In the genomic region with DNA sequence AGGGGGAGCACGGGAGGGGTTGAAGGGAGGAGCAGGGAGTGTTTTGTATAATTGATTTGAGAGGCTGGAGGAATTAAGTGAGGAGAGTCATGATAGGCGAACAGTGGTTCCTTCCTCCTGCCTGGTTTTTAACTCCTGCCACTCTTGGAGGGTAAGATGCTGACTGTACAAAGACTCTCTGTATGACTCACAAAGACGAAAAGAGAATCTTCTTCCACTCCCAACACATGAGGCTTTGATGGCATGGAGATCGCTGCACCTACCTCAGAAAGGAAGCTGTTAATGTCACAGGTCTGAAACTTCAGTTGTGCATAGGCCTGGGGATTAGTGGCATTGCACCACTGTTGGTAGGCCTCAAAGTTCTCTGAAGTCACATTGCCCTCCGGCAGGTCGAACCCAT, we compare ENCODE assay signal across 34 mouse cellular contexts. TPM values are rescaled to one million over a fixed set of nuclear protein-coding genes. Genes with fewer than 3 reads are reported as not detected.
A peak's percentile ranks its signal among the peaks of the same experiment; 100 is the strongest.
DNase-seq lines count a peak whose midpoint lies in the region; ATAC-seq and TF ChIP-seq lines count a peak whose summit lies in the region.
"Had no signal": no experiment of that assay in that cellular context is flagged by ENCODE, and none has a peak within 500 bp of the region (broad histone marks: within the 10 kb centered on the region; RNA-seq: fewer than 3 reads in every experiment).

No protein-coding gene starts in this region.

- no peak overlapping the region for H3K9ac ChIP-seq in midbrain, embryonic 16.5 days (ENCODE audit: low read depth, low read length)
- H3K9ac ChIP-seq: embryonic facial prominence, embryonic 12.5 days; embryonic facial prominence, embryonic 15.5 days; forebrain, postnatal 0 days; heart, embryonic 13.5 days; hindbrain, embryonic 15.5 days had no signal

- no peaks in the 10 kb centered on the region for H3K9me3 ChIP-seq in midbrain, embryonic 16.5 days (replicated peaks; ENCODE audit: control insufficient read depth, low read length, poor library complexity, severe bottlenecking)
- H3K9me3 ChIP-seq: embryonic facial prominence, embryonic 12.5 days; embryonic facial prominence, embryonic 15.5 days; G1E; heart, embryonic 10.5 days; heart, embryonic 13.5 days; hindbrain, embryonic 15.5 days had no signal

- TF ChIP-seq CTCF in thymus, adult 2 months (IDR thresholded peaks at IDR 0.05; ENCODE audit: borderline replicate concordance, control insufficient read depth, extremely low read depth, insufficient read depth, low read length, poor library complexity) = no peak

- no peak overlapping the region for H3K4me2 ChIP-seq in midbrain, embryonic 16.5 days (ENCODE audit: low read length)
- H3K4me2 ChIP-seq: embryonic facial prominence, embryonic 12.5 days; embryonic facial prominence, embryonic 15.5 days; heart, embryonic 13.5 days; hindbrain, embryonic 15.5 days had no signal

- DNase-seq in thymus, adult 2 months = no peak
- no peak for DNase-seq in thymus, adult 18-20 months
- peak; percentile 31 for DNase-seq in CD4-positive, CD25-positive, alpha-beta regulatory T cell, adult 2 months (ENCODE audit: low read depth, low spot score)
- peak; percentile 23 for DNase-seq in gonadal fat pad, adult 2 months (ENCODE audit: low read depth)
- DNase-seq in gastrocnemius, postnatal 10 days = no peak
- no peak for DNase-seq in natural killer cell, adult 2 months (ENCODE audit: low spot score in 2 of 2)
- DNase-seq: adrenal gland, adult 2 months; adrenal gland, postnatal 14 days; B cell, adult 2 months; cerebellum, adult 11 months; cerebellum, adult 2 months; cerebellum, adult 9-11 months; cerebellum, postnatal 25 days; forebrain, postnatal 0 days; gastrocnemius, postnatal 14 days; heart, adult 2 months; heart, postnatal 14 days; heart, postnatal 4 days had no signal

- TF ChIP-seq POLR2A in thymus, adult 2 months (IDR thresholded peaks at IDR 0.05; ENCODE audit: control insufficient read depth, extremely low read depth, insufficient read depth, low read length, poor library complexity) = no peak

- ATAC-seq in midbrain, embryonic 16.5 days = no peak
- ATAC-seq: forebrain, embryonic 14.5 days; forebrain, postnatal 0 days; intestine, embryonic 16.5 days; Patski had no signal

- peaks cover 78% of the 10 kb centered on the region for H3K4me1 ChIP-seq in thymus, adult 2 months (replicated peaks; ENCODE audit: control insufficient read depth, insufficient read depth, low read length)
- no peaks in the 10 kb centered on the region for H3K4me1 ChIP-seq in midbrain, embryonic 16.5 days (ENCODE audit: control insufficient read depth, insufficient read depth, low read length)
- H3K4me1 ChIP-seq: embryonic facial prominence, embryonic 12.5 days; embryonic facial prominence, embryonic 15.5 days; heart, embryonic 10.5 days; heart, embryonic 13.5 days; hindbrain, embryonic 15.5 days had no signal

- 68% methylated on average over 6 of the region's 6 CpGs for WGBS in thymus, adult 2 months
- WGBS in midbrain, embryonic 16.5 days = 85% methylated on average over 6 of the region's 6 CpGs

- H3K36me3 ChIP-seq in thymus, adult 2 months (ENCODE audit: control insufficient read depth, insufficient read depth, low read length) = peaks cover 8% of the 10 kb centered on the region
- no peaks in the 10 kb centered on the region for H3K36me3 ChIP-seq in midbrain, embryonic 16.5 days (ENCODE audit: control insufficient read depth, insufficient read depth, low read length)
- H3K36me3 ChIP-seq: embryonic facial prominence, embryonic 12.5 days; embryonic facial prominence, embryonic 15.5 days; G1E; heart, embryonic 10.5 days; heart, embryonic 13.5 days; hindbrain, embryonic 15.5 days had no signal

- H3K27me3 ChIP-seq in thymus, adult 2 months (ENCODE audit: control insufficient read depth, insufficient read depth, low read length) = no peaks in the 10 kb centered on the region
- no peaks in the 10 kb centered on the region for H3K27me3 ChIP-seq in midbrain, embryonic 16.5 days (ENCODE audit: control insufficient read depth, insufficient read depth, low read depth, low read length)
- H3K27me3 ChIP-seq: CH12.LX; embryonic facial prominence, embryonic 12.5 days; embryonic facial prominence, embryonic 15.5 days; hindbrain, embryonic 15.5 days; Patski had no signal

- H3K4me3 ChIP-seq in thymus, adult 2 months (ENCODE audit: control insufficient read depth, insufficient read depth, low read length) = 0 out of 2 replicates have a peak overlapping the region, but pooled peaks have one; percentile 7
- no peak overlapping the region for H3K4me3 ChIP-seq in midbrain, embryonic 16.5 days (ENCODE audit: low read depth, low read length)
- H3K4me3 ChIP-seq: embryonic facial prominence, embryonic 12.5 days; embryonic facial prominence, embryonic 15.5 days; heart, adult 2 months; heart, embryonic 10.5 days; heart, embryonic 13.5 days; hindbrain, embryonic 15.5 days had no signal

- H3K27ac ChIP-seq in thymus, adult 2 months (ENCODE audit: control insufficient read depth, insufficient read depth, low read length) = peak overlapping the region; percentile 68
- no peak overlapping the region for H3K27ac ChIP-seq in midbrain, embryonic 16.5 days (ENCODE audit: low read length)
- H3K27ac ChIP-seq: embryonic facial prominence, embryonic 12.5 days; embryonic facial prominence, embryonic 15.5 days; heart, adult 2 months; heart, embryonic 10.5 days; heart, embryonic 13.5 days; hindbrain, embryonic 15.5 days had no signal

RNA-seq across cellular contexts. Expression of gene Slc6a18, which starts 7.7 kb away (rescaled TPM):
- polyA plus RNA-seq in thymus, adult 2 months (2012; rRNA removed) = 0.15 and 0.26 TPM in 2 replicates
- polyA plus RNA-seq in gonadal fat pad, adult 2 months (2012; rRNA removed) = 1.5 and 2.4 TPM in 2 replicates
- total RNA-seq in gastrocnemius, postnatal 10 days (2021) = under 1 TPM; 0.28 to 0.86 TPM
- polyA plus RNA-seq in midbrain, embryonic 16.5 days (2015; fragmentation: Nextera tagmentation; extraction: Ambion mirVana) = not detected in 2 replicates
- total RNA-seq: adrenal gland, adult 2 months; adrenal gland, postnatal 14 days; CH12.LX; common myeloid progenitor, adult 5-6 weeks; forebrain, postnatal 0 days; granulocyte monocyte progenitor cell, adult 5-6 weeks; heart, adult 2 months; heart, postnatal 14 days; heart, postnatal 4 days had no signal
- polyA plus RNA-seq: adrenal gland, adult 2 months; cerebellum, adult 2 months; embryonic facial prominence, embryonic 12.5 days; embryonic facial prominence, embryonic 15.5 days; forebrain, embryonic 11.5 days; forebrain, embryonic 14.5 days; forebrain, postnatal 0 days; G1E; heart, adult 2 months; heart, embryonic 10.5 days; heart, embryonic 13.5 days; heart, embryonic 16.5 days; hindbrain, embryonic 11.5 days; hindbrain, embryonic 15.5 days; intestine, embryonic 16.5 days had no signal

RNA-seq across cellular contexts. Expression of gene Slc6a19, which starts 19.2 kb away (rescaled TPM):
- 18.6 and 40.6 TPM in 2 replicates for polyA plus RNA-seq in thymus, adult 2 months (2012; rRNA removed)
- polyA plus RNA-seq in gonadal fat pad, adult 2 months (2012; rRNA removed) = 1.3 and 1.6 TPM in 2 replicates
- total RNA-seq in gastrocnemius, postnatal 10 days (2021) = not detected
- 0.11 and 0.30 TPM in 2 replicates for polyA plus RNA-seq in midbrain, embryonic 16.5 days (2015; fragmentation: Nextera tagmentation; extraction: Ambion mirVana)
- total RNA-seq: granulocyte monocyte progenitor cell, adult 5-6 weeks; heart, adult 2 months; heart, postnatal 4 days had no signal
- polyA plus RNA-seq: forebrain, embryonic 11.5 days; G1E; heart, embryonic 13.5 days; hindbrain, embryonic 11.5 days had no signal

RNA-seq across cellular contexts. Expression of gene Slc12a7, which starts 47.4 kb away (rescaled TPM):
- 144 and 156 TPM in 2 replicates for polyA plus RNA-seq in thymus, adult 2 months (2012; rRNA removed)
- 36.2 and 42.9 TPM in 2 replicates for polyA plus RNA-seq in gonadal fat pad, adult 2 months (2012; rRNA removed)
- 1 to 10 TPM; 5.5 to 7.7 TPM for total RNA-seq in gastrocnemius, postnatal 10 days (2021)
- 7.5 and 9.6 TPM in 2 replicates for polyA plus RNA-seq in midbrain, embryonic 16.5 days (2015; fragmentation: Nextera tagmentation; extraction: Ambion mirVana)

RNA-seq across cellular contexts. Expression of gene Tert, which starts 58.8 kb away (rescaled TPM):
- 16.2 and 17.2 TPM in 2 replicates for polyA plus RNA-seq in thymus, adult 2 months (2012; rRNA removed)
- 4.4 and 4.6 TPM in 2 replicates for polyA plus RNA-seq in gonadal fat pad, adult 2 months (2012; rRNA removed)
- total RNA-seq in gastrocnemius, postnatal 10 days (2021) = under 1 TPM; 0.70 to 0.79 TPM
- 6.2 and 8.5 TPM in 2 replicates for polyA plus RNA-seq in midbrain, embryonic 16.5 days (2015; fragmentation: Nextera tagmentation; extraction: Ambion mirVana)
- polyA plus RNA-seq: G1E had no signal

Comparison
In these comparisons a context has a peak if more than half of its experiments do, and no peak if none do; other contexts are left out.
1. DNase-seq: peak in CD4-positive, CD25-positive, alpha-beta regulatory T cell, adult 2 months (single experiment) and gonadal fat pad, adult 2 months (single experiment); none in thymus, adult 2 months (single experiment), thymus, adult 18-20 months (0 of 2), gastrocnemius, postnatal 10 days (single experiment) and natural killer cell, adult 2 months (0 of 2).